Mouse (Mus musculus) cerebellum, postnatal 4 days (tissue): ENCODE results near the gene Hadh.

Experiments
- DNase-seq, 2 experiments: peaks; one replicate each; pipeline ENCODE4 v3.0.0; 2022; ENCODE audit warnings: low spot score in 2 of 2, mixed read lengths in 1 of 2

Hadh gene

GRCm38 (mm10) chr3:131218636-131219390, 53.1 kb downstream of the Hadh start:
- DNase-seq, result no peak

GRCm38 (mm10) chr3:131214841-131215240, 57.1 kb downstream of the Hadh start:
- DNase-seq, result no peak

GRCm38 (mm10) chr3:131214060-131214658, 57.7 kb downstream of the Hadh start:
- DNase-seq, result no peak

GRCm38 (mm10) chr3:131212200-131212599, 59.7 kb downstream of the Hadh start:
- no peak for DNase-seq

GRCm38 (mm10) chr3:131208265-131208891, 63.5 kb downstream of the Hadh start:
- no peak for DNase-seq

GRCm38 (mm10) chr3:131207846-131208245, 64.1 kb downstream of the Hadh start:
- no peak for DNase-seq

GRCm38 (mm10) chr3:131202311-131202710, 69.6 kb downstream of the Hadh start:
- DNase-seq, result no peak

- no peak for DNase-seq
These were observed 72.2 kb downstream of the Hadh start for GRCm38 (mm10) chr3:131199590-131200288.

- no peak for DNase-seq
These were observed 72.9 kb downstream of the Hadh start for GRCm38 (mm10) chr3:131198991-131199390.

- no peak for DNase-seq
These were observed 75.3 kb downstream of the Hadh start for GRCm38 (mm10) chr3:131196507-131197019.

- no peak for DNase-seq
These were observed 75.9 kb downstream of the Hadh start for GRCm38 (mm10) chr3:131196050-131196449.

GRCm38 (mm10) chr3:131191454-131191853, 80.4 kb downstream of the Hadh start:
- DNase-seq, result no peak

GRCm38 (mm10) chr3:131190671-131191367, 81.1 kb downstream of the Hadh start:
- DNase-seq, result no peak

GRCm38 (mm10) chr3:131190239-131190638, 81.7 kb downstream of the Hadh start:
- no peak for DNase-seq

- no peak for DNase-seq
These were observed 85.7 kb downstream of the Hadh start for GRCm38 (mm10) chr3:131186193-131186592.
